Mouse (Mus musculus): ENCODE data around the gene Asic1. TPM values are rescaled to one million over a fixed set of nuclear protein-coding genes. Genes with fewer than 3 reads are reported as not detected.

Gene Asic1
- polyA plus RNA-seq, 1 experiment from 2014 or later: 0.45 TPM

GRCm38 (mm10) chr15:99664600-99665451 lies 5.3 kb upstream of the Asic1 start:
- Histone ChIP-seq H3K27me3 (peaks cover 97% of the 10 kb centered on the region), H3K4me1 (replicated peaks) (peaks cover 41% of the 10 kb centered on the region), H3K4me3 (replicated peaks) (peak overlapping the region; percentile 48), H3K27ac (replicated peaks) (0 out of 2 replicates have a peak overlapping the region, but pooled peaks have one; percentile 41), H3K36me3 (replicated peaks) (no peaks in the 10 kb centered on the region), H3K9me3 (replicated peaks) (no peaks in the 10 kb centered on the region), H3K9ac (peak overlapping the region; percentile 6; the same call in 1 of the 2 replicates), H3K4me2 (peak overlapping the region; percentile 75)
- peak; percentile 97 for ATAC-seq (ENCODE audit: insufficient read depth)
- WGBS (ENCODE audit: insufficient replicate concordance): 1% methylated on average over 52 of the region's 52 CpGs

- H3K9me3 ChIP-seq (replicated peaks): no peaks in the 10 kb centered on the region
- H3K4me3 ChIP-seq (replicated peaks): no peak overlapping the region
- WGBS (ENCODE audit: insufficient replicate concordance): 90% methylated on average over 2 of the region's 2 CpGs
- H3K27ac ChIP-seq (replicated peaks): no peak overlapping the region
- peaks cover 97% of the 10 kb centered on the region for H3K27me3 ChIP-seq
- no peak for ATAC-seq (ENCODE audit: insufficient read depth)
- no peak overlapping the region for H3K9ac ChIP-seq
- no peak overlapping the region for H3K4me2 ChIP-seq
- H3K4me1 ChIP-seq (replicated peaks): peaks cover 40% of the 10 kb centered on the region
- no peaks in the 10 kb centered on the region for H3K36me3 ChIP-seq (replicated peaks)
Observed at GRCm38 (mm10) chr15:99667544-99667943, 2.6 kb upstream of the Asic1 start.

DNA sequence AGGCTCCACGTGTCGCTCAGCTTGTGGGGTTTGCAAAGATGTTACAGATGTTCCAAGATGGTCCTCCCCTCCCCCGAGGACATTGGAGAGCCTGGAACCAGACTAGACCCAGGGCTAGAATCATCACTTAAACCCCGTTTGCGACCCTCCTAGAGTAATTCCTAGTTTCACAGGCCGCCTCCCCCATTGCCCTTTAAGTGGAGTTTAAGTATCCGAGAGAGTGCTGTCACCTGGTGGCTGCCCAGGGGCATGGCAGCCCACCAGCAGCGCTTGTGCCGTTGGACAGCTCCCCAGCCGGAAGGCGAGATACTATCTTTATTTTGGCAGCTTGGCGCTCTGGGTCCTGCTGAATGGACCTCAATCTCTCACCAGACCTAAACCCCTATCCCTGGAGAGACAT lies 1.3 kb upstream of the Asic1 start:
- no peaks in the 10 kb centered on the region for H3K9me3 ChIP-seq (replicated peaks)
- no peaks in the 10 kb centered on the region for H3K36me3 ChIP-seq (replicated peaks)
- no peak overlapping the region for H3K4me2 ChIP-seq
- WGBS (ENCODE audit: insufficient replicate concordance): 3% methylated on average over 12 of the region's 12 CpGs
- H3K27ac ChIP-seq (replicated peaks): no peak overlapping the region
- H3K4me3 ChIP-seq (replicated peaks): no peak overlapping the region
- peaks cover 35% of the 10 kb centered on the region for H3K4me1 ChIP-seq (replicated peaks)
- H3K27me3 ChIP-seq: peaks cover 100% of the 10 kb centered on the region
- no peak overlapping the region for H3K9ac ChIP-seq
- no peak for ATAC-seq (ENCODE audit: insufficient read depth)

GRCm38 (mm10) chr15:99669392-99669791 lies 776 bp upstream of the Asic1 start:
- Histone ChIP-seq H3K4me2 (no peak overlapping the region), H3K9ac (no peak overlapping the region), H3K27me3 (peaks cover 100% of the 10 kb centered on the region), H3K36me3 (replicated peaks) (no peaks in the 10 kb centered on the region), H3K4me1 (replicated peaks) (peaks cover 30% of the 10 kb centered on the region), H3K4me3 (replicated peaks) (no peak overlapping the region), H3K9me3 (replicated peaks) (no peaks in the 10 kb centered on the region), H3K27ac (replicated peaks) (no peak overlapping the region)
- 0% methylated on average over 1 of the region's 1 CpGs for WGBS (ENCODE audit: insufficient replicate concordance)
- no peak for ATAC-seq (ENCODE audit: insufficient read depth)

- peak overlapping the region; percentile 46 for H3K4me3 ChIP-seq (replicated peaks)
- H3K27ac ChIP-seq (replicated peaks): no peak overlapping the region
- peaks cover 13% of the 10 kb centered on the region for H3K4me1 ChIP-seq (replicated peaks)
- WGBS (ENCODE audit: insufficient replicate concordance): 9% methylated on average over 8 of the region's 17 CpGs
- no peaks in the 10 kb centered on the region for H3K9me3 ChIP-seq (replicated peaks)
- H3K36me3 ChIP-seq (replicated peaks): no peaks in the 10 kb centered on the region
- peaks cover 100% of the 10 kb centered on the region for H3K27me3 ChIP-seq
- peak overlapping the region; percentile 67 for H3K4me2 ChIP-seq
- no peak for ATAC-seq (ENCODE audit: insufficient read depth)
- H3K9ac ChIP-seq: no peak overlapping the region
Observed at GRCm38 (mm10) chr15:99670964-99671670, 949 bp downstream of the Asic1 start.

- Histone ChIP-seq H3K4me3 (replicated peaks) (no peak overlapping the region), H3K4me1 (replicated peaks) (peaks cover 13% of the 10 kb centered on the region), H3K36me3 (replicated peaks) (no peaks in the 10 kb centered on the region), H3K9ac (no peak overlapping the region), H3K27ac (replicated peaks) (no peak overlapping the region), H3K9me3 (replicated peaks) (no peaks in the 10 kb centered on the region), H3K27me3 (peaks cover 99% of the 10 kb centered on the region), H3K4me2 (no peak overlapping the region)
- 54% methylated on average over 14 of the region's 14 CpGs for WGBS (ENCODE audit: insufficient replicate concordance)
- ATAC-seq (ENCODE audit: insufficient read depth): no peak
Observed at GRCm38 (mm10) chr15:99671783-99672182, 1.6 kb downstream of the Asic1 start.

- Histone ChIP-seq H3K4me1 (replicated peaks) (peaks cover 13% of the 10 kb centered on the region), H3K9ac (no peak overlapping the region), H3K36me3 (replicated peaks) (no peaks in the 10 kb centered on the region), H3K27ac (replicated peaks) (no peak overlapping the region), H3K4me2 (no peak overlapping the region), H3K27me3 (peaks cover 93% of the 10 kb centered on the region), H3K9me3 (replicated peaks) (no peaks in the 10 kb centered on the region), H3K4me3 (replicated peaks) (no peak overlapping the region)
- ATAC-seq (ENCODE audit: insufficient read depth): no peak
- WGBS (ENCODE audit: insufficient replicate concordance): 64% methylated on average over 3 of the region's 3 CpGs
Observed at GRCm38 (mm10) chr15:99674866-99675265, 4.7 kb downstream of the Asic1 start.

- no peak overlapping the region for H3K9ac ChIP-seq
- H3K4me3 ChIP-seq (replicated peaks): no peak overlapping the region
- WGBS (ENCODE audit: insufficient replicate concordance): 48% methylated on average over 8 of the region's 8 CpGs
- ATAC-seq (ENCODE audit: insufficient read depth): no peak
- H3K4me1 ChIP-seq (replicated peaks): peaks cover 4% of the 10 kb centered on the region; the same call in 1 of the 2 replicates
- H3K9me3 ChIP-seq (replicated peaks): no peaks in the 10 kb centered on the region
- H3K36me3 ChIP-seq (replicated peaks): no peaks in the 10 kb centered on the region
- no peak overlapping the region for H3K27ac ChIP-seq (replicated peaks)
- H3K27me3 ChIP-seq: peaks cover 82% of the 10 kb centered on the region
- no peak overlapping the region for H3K4me2 ChIP-seq
Observed at GRCm38 (mm10) chr15:99677089-99677488, 6.9 kb downstream of the Asic1 start.

DNA sequence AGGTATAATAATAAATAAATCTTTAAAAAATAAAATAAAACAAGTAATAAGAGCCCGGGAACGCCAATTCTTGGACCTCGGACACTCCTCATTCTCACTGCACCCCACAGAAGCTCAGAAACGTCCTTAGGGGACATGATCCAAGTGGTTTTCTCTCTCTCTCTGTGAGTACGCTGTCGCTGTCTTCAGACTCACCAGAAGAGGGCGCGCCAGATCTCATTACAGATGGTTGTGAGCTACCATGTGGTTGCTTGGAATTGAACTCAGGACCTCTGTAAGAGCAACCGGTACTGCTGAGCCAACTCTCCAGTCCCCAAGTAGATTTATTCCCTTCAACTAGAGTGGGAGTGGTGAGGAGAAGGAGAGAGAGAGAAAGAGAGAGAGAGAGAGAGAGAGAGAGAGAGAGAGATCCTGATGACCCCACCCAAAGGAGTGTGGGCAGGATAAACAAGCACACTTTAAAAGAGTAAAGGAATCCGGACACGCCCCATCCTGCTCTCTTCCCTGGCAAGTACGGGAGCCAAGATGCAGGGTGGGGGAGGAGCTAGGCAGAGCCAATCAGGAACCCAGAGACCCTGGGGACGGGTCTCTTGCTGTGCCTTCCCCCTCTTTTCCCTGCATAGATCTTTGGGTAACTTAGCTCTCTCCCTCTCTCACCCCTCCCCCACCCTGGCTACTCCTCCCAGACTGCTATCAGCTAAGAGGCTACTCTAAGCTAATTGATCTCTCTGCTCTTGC lies 8.1 kb downstream of the Asic1 start:
- Histone ChIP-seq H3K4me1 (replicated peaks) (peaks cover 4% of the 10 kb centered on the region; the same call in 1 of the 2 replicates), H3K4me2 (no peak overlapping the region), H3K9me3 (replicated peaks) (no peaks in the 10 kb centered on the region), H3K27ac (replicated peaks) (no peak overlapping the region), H3K27me3 (peaks cover 71% of the 10 kb centered on the region), H3K9ac (no peak overlapping the region), H3K36me3 (replicated peaks) (no peaks in the 10 kb centered on the region), H3K4me3 (replicated peaks) (no peak overlapping the region)
- no peak for ATAC-seq (ENCODE audit: insufficient read depth)
- WGBS (ENCODE audit: insufficient replicate concordance): 8% methylated on average over 13 of the region's 13 CpGs

DNA sequence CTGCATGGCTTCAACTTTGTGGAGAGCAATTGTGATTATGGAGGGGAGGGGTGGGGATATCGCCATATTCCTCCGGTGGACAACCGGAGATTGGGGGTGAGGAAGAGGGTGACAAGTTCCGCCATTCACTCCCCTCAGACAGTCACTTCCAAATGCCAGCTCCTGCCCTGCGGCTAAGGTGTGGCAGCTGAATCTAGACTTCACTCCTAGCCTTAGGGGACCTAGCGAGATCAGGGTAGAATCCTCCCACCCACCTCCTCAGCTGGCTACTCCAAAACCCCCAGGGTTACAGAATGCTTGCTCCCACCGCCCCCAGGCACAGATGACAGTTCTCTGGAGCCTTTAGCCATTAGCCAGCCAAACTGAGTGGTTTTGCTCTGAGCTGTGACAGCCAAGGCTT lies 8.8 kb downstream of the Asic1 start:
- peaks cover 63% of the 10 kb centered on the region for H3K27me3 ChIP-seq

GRCm38 (mm10) chr15:99682880-99683279 lies 12.7 kb downstream of the Asic1 start:
- H3K4me3 ChIP-seq (replicated peaks): no peak overlapping the region
- H3K9ac ChIP-seq: no peak overlapping the region
- no peak overlapping the region for H3K4me2 ChIP-seq
- no peak for ATAC-seq (ENCODE audit: insufficient read depth)
- no peaks in the 10 kb centered on the region for H3K9me3 ChIP-seq (replicated peaks)
- H3K27ac ChIP-seq (replicated peaks): no peak overlapping the region
- peaks cover 45% of the 10 kb centered on the region for H3K27me3 ChIP-seq
- no peaks in the 10 kb centered on the region for H3K36me3 ChIP-seq (replicated peaks)
- WGBS (ENCODE audit: insufficient replicate concordance): 69% methylated on average over 7 of the region's 7 CpGs
- H3K4me1 ChIP-seq (replicated peaks): peaks cover 4% of the 10 kb centered on the region; the same call in 1 of the 2 replicates

More for the DNA sequence above, 8.8 kb downstream of the Asic1 start:
- Histone ChIP-seq H3K9me3 (replicated peaks) (no peaks in the 10 kb centered on the region), H3K27ac (replicated peaks) (no peak overlapping the region), H3K36me3 (replicated peaks) (no peaks in the 10 kb centered on the region), H3K9ac (no peak overlapping the region), H3K4me1 (replicated peaks) (peaks cover 4% of the 10 kb centered on the region; the same call in 1 of the 2 replicates), H3K4me3 (replicated peaks) (no peak overlapping the region), H3K4me2 (no peak overlapping the region)
- ATAC-seq (ENCODE audit: insufficient read depth): no peak
- WGBS (ENCODE audit: insufficient replicate concordance): 50% methylated on average over 7 of the region's 7 CpGs

Data from liver, embryonic 15.5 days (tissue).